Mouse (Mus musculus) retina, postnatal 1 day (tissue): ENCODE data around the gene Tlnrd1.

Source experiments
- DNase-seq: peaks from one replicate; pipeline ENCODE4 v3.0.0-alpha.2; 2012

Tlnrd1 gene

GRCm38 (mm10) chr7:83883276-83884020 lies 657 bp downstream of the Tlnrd1 start:
- peak; percentile 87 for DNase-seq

DNA sequence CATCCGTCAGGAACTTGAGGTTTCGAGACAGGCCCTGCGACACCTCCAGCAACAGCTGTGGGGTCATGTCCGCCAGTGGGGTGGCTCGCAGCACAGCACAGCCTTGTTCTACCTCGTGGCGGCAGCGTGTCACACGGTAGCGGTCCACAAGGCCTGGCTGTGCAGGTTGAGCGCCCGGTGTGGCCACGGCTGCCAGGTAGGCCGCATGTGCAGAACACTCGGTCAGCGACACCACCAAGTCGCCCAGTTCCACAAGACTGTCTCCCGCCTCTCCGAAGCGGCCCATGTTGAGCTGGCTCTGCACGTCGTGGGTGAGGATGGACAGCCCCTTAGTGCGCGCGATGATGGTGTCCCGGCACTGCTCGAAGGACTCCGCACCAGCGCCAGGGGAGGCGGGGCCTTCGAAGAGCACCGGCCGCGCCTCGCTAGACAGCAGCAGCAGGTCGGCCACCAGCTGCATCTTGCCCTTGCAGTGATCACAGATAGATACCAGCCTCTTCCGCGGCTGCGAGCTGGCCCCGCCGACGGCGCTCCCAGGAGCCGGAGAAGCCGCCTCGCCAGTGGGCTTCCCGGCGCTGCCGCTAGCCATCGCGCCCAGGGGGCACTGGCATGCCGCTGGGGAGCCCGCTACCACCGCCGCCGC lies 1.4 kb downstream of the Tlnrd1 start:
- peak; percentile 66 for DNase-seq

GRCm38 (mm10) chr7:83882150-83882632 lies 1.9 kb downstream of the Tlnrd1 start:
- DNase-seq: no peak

DNA sequence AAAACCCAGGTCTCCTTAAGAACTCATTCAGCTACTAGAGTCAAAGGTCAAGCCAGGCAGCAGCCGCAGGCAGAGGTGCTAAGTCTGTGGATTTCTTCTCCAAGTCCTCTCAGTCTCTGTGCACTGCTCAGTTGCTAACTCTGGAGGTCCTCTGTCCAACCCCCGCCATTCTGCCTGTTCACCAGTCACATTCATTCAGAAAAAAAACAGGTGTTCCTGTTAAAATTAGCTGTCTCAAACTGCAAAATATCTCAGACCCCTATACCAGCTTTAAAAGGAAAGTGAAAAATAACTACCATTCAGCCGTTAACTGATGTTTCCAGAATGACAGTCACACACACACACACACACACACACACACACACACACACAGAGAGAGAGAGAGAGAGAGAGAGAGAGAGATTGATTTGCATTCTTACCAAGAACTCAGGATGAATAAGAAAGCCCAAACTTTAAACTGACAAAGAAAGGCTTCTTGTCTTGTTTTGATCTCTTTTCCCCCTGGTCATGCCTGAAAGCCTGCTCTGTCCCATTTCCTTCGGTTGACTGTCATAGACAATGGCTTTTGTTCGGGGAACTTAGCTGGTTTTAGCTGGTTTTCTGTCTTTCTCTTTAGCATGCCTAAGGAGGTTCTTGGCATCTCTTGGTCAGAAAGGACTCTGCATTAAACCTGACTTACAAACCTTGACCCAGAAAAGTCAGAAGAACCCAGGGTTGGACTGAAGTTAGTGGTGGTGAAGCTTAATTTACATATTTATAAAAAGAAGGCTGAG lies 5.2 kb downstream of the Tlnrd1 start:
- peak; percentile 86 for DNase-seq

DNA sequence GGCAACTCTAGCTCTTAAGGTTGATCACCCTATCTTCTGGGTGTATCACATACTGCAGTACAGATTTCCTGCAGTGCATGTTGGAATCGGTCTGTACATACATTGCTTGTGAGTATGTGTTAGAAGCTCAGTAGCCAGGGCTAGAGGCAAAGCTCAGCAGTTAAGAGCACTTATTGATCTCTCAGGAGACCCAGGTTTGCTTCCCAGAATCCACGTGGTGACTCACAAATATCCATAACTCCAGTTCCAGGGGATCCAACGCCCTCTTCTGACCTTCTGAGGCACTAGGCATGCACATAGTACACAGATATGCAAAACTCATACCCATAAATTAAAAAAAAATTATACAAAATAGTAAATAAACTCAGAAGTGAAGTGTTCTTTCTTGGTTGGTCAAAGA lies 7.0 kb downstream of the Tlnrd1 start:
- DNase-seq: no peak

DNA sequence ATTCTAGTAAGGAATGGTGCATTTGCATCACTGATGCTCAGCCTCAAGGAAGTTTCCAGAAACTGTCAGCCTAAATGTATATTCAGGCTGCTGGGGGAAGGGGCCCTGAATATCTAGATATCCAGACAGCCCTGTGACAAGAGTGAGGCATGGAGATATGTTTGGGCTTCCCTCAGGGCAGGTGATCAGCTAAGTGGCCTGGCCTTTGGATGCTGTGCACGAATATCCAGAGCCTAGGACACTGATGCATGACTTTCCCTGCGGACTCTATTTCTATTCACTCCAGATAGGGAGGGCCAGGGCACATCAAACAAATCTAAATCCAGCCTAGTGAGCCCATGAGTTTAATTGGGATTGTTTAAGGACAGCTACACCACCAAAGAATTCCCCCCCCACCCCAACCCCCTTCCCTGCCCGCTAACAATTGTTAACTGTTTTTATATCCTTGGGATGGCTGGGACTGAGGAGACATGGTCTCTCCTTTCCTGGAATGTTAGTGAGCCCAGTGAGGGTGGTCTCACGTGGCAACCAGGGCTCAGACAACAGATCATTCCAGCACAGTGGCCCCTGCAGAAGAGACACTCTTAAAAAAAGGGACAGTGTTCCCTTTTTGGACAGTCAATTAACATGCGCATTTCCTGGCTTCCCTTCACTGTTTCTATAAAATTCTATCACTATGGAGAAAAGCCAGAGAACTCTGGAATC lies 14.1 kb downstream of the Tlnrd1 start:
- peak; percentile 45 for DNase-seq

DNA sequence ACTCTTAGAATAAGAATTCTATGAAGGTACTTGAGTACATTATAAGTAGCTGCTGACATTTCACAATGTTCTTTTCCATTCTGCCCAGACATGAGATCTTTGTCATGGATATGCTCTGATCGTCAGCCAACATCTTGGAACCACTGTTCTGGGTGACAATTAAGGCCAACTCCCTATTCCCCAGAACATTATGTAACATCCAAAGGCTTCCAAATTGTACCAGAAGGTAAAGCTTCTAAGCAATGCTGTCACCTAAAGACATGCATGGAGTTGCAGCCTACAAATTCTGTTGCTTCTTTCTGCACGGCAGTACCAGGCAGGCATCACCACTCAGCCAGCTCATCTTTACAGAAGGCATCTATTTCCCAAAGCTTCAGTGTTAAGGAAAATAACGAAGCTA lies 15.9 kb downstream of the Tlnrd1 start:
- DNase-seq: no peak

GRCm38 (mm10) chr7:83863554-83863953 lies 20.6 kb downstream of the Tlnrd1 start:
- no peak for DNase-seq

- no peak for DNase-seq
These were observed 24.6 kb downstream of the Tlnrd1 start for GRCm38 (mm10) chr7:83859378-83860083.

DNA sequence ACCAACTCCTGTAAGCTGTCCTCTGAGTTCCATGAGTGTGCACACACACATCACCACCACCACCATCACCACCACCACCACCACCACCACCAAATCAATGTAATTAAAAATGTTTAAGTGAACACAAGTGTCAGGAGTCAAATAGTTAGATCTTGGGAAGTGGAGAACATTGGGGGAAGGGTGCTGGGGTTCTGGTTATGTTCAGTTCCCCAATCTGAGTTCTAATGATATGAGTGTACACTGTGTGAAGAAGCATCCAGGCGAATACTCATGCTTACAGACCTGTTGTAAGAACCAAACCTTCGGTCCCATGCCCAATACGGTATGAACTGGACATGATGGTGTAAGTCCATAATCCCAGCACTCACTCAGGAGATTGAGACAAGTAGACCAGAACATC lies 26.2 kb downstream of the Tlnrd1 start:
- DNase-seq: no peak

GRCm38 (mm10) chr7:83857208-83857488 lies 27.0 kb downstream of the Tlnrd1 start:
- no peak for DNase-seq

DNA sequence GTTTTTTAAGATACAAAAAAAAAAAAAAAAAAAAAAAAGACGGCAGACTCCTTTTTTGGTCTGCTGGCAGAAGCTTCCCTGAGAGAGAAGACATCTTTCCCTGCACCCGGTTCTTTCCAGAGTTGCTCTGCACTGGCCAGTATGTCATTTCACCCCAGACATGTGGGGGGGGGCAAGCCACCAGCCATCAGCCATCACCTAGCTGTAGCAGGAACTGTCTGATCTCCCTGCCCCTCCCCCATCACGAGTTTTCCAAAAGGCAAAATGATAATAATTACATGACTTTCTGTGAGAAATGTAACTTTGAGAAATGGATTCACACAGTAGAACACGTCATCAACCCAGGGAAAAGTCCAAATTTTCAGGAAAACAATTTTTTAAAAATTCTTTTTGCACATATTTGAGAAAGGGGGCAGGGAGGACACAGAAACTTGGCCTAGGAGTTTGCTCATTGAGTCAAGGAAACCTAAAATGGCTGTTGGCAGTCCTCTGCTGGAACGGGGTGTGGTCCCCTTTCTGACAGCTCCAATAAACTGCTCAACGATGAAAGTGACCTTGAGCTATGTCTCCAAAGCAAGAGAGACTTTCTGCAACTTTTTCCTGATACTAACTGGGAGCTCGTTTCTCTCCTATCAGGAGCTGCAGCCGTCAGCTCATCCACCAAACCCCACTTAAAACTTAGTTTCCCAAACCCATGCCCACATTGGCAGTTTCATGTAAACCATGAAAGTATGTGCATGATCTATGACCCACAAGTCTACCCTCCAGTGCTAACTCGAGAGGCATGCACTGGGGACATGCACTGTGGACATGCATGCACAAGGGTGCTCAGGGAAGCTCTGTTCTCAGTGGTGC lies 27.5 kb downstream of the Tlnrd1 start:
- no peak for DNase-seq

- DNase-seq: no peak
These were observed 28.9 kb downstream of the Tlnrd1 start for GRCm38 (mm10) chr7:83855203-83855602.

DNA sequence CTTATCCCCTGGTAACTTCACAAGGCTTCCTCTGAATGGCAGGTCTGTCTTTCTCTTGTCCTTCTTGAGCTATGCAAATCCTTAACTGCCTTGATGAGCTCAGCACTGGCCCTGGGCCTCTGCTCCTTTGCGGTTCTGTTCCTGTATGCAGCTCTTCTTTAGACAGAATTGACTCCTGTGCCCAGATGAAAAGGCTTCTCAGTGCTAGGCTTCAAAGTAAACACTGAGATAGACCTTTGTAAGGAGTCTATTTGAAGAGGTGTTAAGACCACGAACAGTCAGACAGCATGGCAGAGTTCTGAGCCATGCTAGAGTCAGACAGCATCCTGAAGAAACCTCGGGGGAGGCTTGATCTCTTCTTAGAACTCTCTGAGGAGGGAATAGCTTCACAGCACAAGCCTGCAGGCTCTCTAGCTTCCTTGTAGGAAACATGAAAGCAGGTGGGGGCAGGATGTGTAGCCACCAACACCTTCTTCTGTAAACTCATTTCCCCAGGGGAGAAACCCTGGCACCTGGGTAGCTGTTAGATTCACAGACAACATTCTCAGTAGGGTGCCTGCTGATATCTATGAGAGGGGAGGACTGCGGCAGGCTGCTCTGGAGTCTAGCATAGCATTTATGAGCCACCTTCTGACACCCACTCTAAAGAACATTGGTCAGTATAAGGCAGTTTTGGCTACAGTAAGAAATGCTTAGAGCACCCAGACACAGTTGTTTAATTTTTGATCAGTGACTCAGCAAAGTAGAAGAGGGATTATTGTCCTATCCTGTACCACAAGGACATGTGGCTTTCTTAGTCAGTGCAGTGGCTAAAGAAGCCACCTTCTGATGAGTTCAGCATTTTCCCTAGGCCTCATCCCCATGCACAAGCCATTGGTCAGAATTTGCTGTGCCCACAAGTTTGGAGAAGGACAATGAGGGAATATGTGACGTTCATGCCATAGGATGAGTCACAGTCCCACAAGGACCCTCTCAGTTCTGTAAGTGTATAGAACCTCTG lies 31.4 kb downstream of the Tlnrd1 start:
- no peak for DNase-seq

DNA sequence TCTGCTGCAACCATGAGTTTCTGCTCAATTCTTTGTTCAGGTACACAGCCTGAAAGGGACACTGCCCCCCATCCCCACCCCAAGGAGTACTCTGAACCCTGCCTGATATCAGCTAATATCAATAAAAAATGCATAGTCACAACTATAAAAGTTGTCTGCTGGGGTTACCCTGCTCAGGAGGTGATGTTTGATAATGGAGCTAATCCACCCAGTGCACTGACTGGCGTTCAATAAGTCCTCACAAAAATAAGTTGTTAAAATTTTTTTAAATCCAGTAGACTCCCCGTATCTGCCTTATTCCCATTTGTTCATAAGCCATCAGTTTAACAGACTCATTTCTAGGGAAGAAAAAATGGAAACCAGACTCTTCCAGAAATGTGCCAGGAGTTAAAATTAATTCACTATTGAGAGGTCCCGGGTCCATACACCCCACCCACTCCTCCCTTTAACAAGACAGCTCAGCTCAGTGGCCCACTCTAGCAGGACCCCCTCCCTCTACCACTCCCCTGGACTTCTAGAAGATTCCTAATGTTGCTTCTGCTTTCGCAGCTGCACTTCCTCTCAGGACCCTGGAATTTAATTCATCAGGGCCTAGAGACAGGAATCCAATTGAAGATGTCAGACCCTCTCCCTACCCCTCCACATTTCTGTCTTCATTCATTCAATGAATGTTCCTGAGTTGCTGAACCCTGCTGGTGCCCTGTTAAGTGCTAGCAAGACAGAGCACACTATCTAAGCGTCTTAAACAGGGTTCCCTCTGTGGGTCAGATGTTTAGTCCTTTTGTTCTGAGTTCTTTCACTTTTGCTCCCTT lies 32.3 kb downstream of the Tlnrd1 start:
- no peak for DNase-seq

GRCm38 (mm10) chr7:83847187-83848075 lies 36.7 kb downstream of the Tlnrd1 start:
- DNase-seq: no peak

- no peak for DNase-seq
These were observed 39.3 kb downstream of the Tlnrd1 start for GRCm38 (mm10) chr7:83844807-83845206.
